Mouse (Mus musculus) spleen, postnatal 36 days (tissue): ENCODE data around the gene Anxa9.

ENCODE experiments used
- DNase-seq, 2 experiments: peaks; one replicate each; pipeline ENCODE4 v3.0.0; 2022; ENCODE audit warnings: low spot score in 2 of 2, mixed read lengths in 1 of 2

Anxa9 gene

GRCm38 (mm10) chr3:95284062-95284461, 22.9 kb downstream of the Anxa9 start:
- no peak for DNase-seq

GRCm38 (mm10) chr3:95283589-95283941, 23.4 kb downstream of the Anxa9 start:
- no peak for DNase-seq

GRCm38 (mm10) chr3:95282865-95283588, 23.9 kb downstream of the Anxa9 start:
- peak; percentile 69 to 75 for DNase-seq

- peak; percentile 76 to 83 for DNase-seq
Observed at GRCm38 (mm10) chr3:95282381-95282864, 24.6 kb downstream of the Anxa9 start.

GRCm38 (mm10) chr3:95281216-95282126, 25.5 kb downstream of the Anxa9 start, which contains the start of the genes Mindy1 and Prune1:
Gene Mindy1 (plus strand): TSS chr3:95281345.
Gene Prune1 (minus strand): TSS chr3:95282076.
- DNase-seq: peak; percentile 99 to 100

- peak in 1 of 2 experiments; percentile 36 for DNase-seq
Observed at GRCm38 (mm10) chr3:95280747-95281146, 26.2 kb downstream of the Anxa9 start.

- DNase-seq: no peak
Observed at GRCm38 (mm10) chr3:95277149-95277551, 29.8 kb downstream of the Anxa9 start.

- DNase-seq: no peak
Observed at GRCm38 (mm10) chr3:95276428-95276934, 30.5 kb downstream of the Anxa9 start.

GRCm38 (mm10) chr3:95275161-95275560, 31.8 kb downstream of the Anxa9 start:
- no peak for DNase-seq

- DNase-seq: no peak
Observed at GRCm38 (mm10) chr3:95274453-95274852, 32.5 kb downstream of the Anxa9 start.

GRCm38 (mm10) chr3:95273471-95273870, 33.5 kb downstream of the Anxa9 start:
- DNase-seq: no peak

- DNase-seq: no peak
Observed at GRCm38 (mm10) chr3:95270766-95271364, 36.1 kb downstream of the Anxa9 start.

- no peak for DNase-seq
Observed at GRCm38 (mm10) chr3:95269789-95270188, 37.2 kb downstream of the Anxa9 start.

GRCm38 (mm10) chr3:95267855-95268254, 39.1 kb downstream of the Anxa9 start:
- DNase-seq: no peak

- no peak for DNase-seq
Observed at GRCm38 (mm10) chr3:95266052-95266451, 40.9 kb downstream of the Anxa9 start.

GRCm38 (mm10) chr3:95264724-95265123, 42.3 kb downstream of the Anxa9 start:
- DNase-seq: no peak

GRCm38 (mm10) chr3:95263089-95263739, 43.8 kb downstream of the Anxa9 start:
- DNase-seq: peak; percentile 73 to 76

- no peak for DNase-seq
Observed at GRCm38 (mm10) chr3:95261975-95262374, 45.0 kb downstream of the Anxa9 start.

- no peak for DNase-seq
Observed at GRCm38 (mm10) chr3:95256931-95257330, 50.0 kb downstream of the Anxa9 start.

- DNase-seq: no peak
Observed at GRCm38 (mm10) chr3:95250783-95251424, 56.1 kb downstream of the Anxa9 start, which contains the start of gene Bnipl. Gene Bnipl (minus strand): TSS chr3:95251193.

GRCm38 (mm10) chr3:95250361-95250760, 56.6 kb downstream of the Anxa9 start:
- DNase-seq: no peak
